Mouse (Mus musculus): ENCODE results near the gene Slc25a13. TPM values are rescaled to one million over a fixed set of nuclear protein-coding genes. Genes with fewer than 3 reads are reported as not detected.

Gene Slc25a13
- polyA plus RNA-seq, 1 experiment from 2014 or later = 37.9 TPM

- H3K27me3 ChIP-seq (replicated peaks; ENCODE audit: control insufficient read depth, insufficient read depth, low read length) = no peaks in the 10 kb centered on the region
- H3K36me3 ChIP-seq (ENCODE audit: control insufficient read depth, insufficient read depth, low read length) = 0 out of 2 replicates have a peak, but pooled peaks cover 4% of the 10 kb centered on the region
- no peak overlapping the region for H3K9ac ChIP-seq (ENCODE audit: low read length)
- no peak for ATAC-seq (replicated peaks; ENCODE audit: low FRiP score, low TSS enrichment, low read depth)
- H3K4me2 ChIP-seq (ENCODE audit: low read length) = no peak overlapping the region
- 0 out of 2 replicates have a peak, but pooled peaks cover 3% of the 10 kb centered on the region for H3K9me3 ChIP-seq (ENCODE audit: control insufficient read depth, low read length)
- H3K4me1 ChIP-seq (replicated peaks; ENCODE audit: control insufficient read depth, insufficient read depth, low read length) = no peaks in the 10 kb centered on the region
- 78% methylated on average over 1 of the region's 1 CpGs for WGBS
- H3K4me3 ChIP-seq (ENCODE audit: low read depth, low read length) = no peak overlapping the region
- no peak for DNase-seq (ENCODE audit: low spot score)
- H3K27ac ChIP-seq (ENCODE audit: low read depth) = no peak overlapping the region
These were observed 136.5 kb downstream of the Slc25a13 start for GRCm38 (mm10) chr6:6080484-6080883.

GRCm38 (mm10) chr6:6077234-6077633 lies 139.7 kb downstream of the Slc25a13 start:
- ATAC-seq (replicated peaks; ENCODE audit: low FRiP score, low TSS enrichment, low read depth) (no peak), DNase-seq (ENCODE audit: low spot score) (no peak)
- H3K9ac ChIP-seq (ENCODE audit: low read length) = no peak overlapping the region
- no peak overlapping the region for H3K27ac ChIP-seq (ENCODE audit: low read depth)
- no peaks in the 10 kb centered on the region for H3K36me3 ChIP-seq (ENCODE audit: control insufficient read depth, insufficient read depth, low read length)
- 0 out of 2 replicates have a peak, but pooled peaks cover 3% of the 10 kb centered on the region for H3K9me3 ChIP-seq (ENCODE audit: control insufficient read depth, low read length)
- H3K4me2 ChIP-seq (ENCODE audit: low read length) = no peak overlapping the region
- WGBS = 77% methylated on average over 4 of the region's 4 CpGs
- H3K27me3 ChIP-seq (replicated peaks; ENCODE audit: control insufficient read depth, insufficient read depth, low read length) = no peaks in the 10 kb centered on the region
- no peak overlapping the region for H3K4me3 ChIP-seq (ENCODE audit: low read depth, low read length)
- H3K4me1 ChIP-seq (replicated peaks; ENCODE audit: control insufficient read depth, insufficient read depth, low read length) = no peaks in the 10 kb centered on the region

- Histone ChIP-seq H3K27me3 (replicated peaks; ENCODE audit: control insufficient read depth, insufficient read depth, low read length) (no peaks in the 10 kb centered on the region), H3K9me3 (ENCODE audit: control insufficient read depth, low read length) (0 out of 2 replicates have a peak, but pooled peaks cover 3% of the 10 kb centered on the region), H3K4me1 (replicated peaks; ENCODE audit: control insufficient read depth, insufficient read depth, low read length) (no peaks in the 10 kb centered on the region), H3K36me3 (ENCODE audit: control insufficient read depth, insufficient read depth, low read length) (no peaks in the 10 kb centered on the region), H3K4me3 (ENCODE audit: low read depth, low read length) (no peak overlapping the region), H3K4me2 (ENCODE audit: low read length) (no peak overlapping the region), H3K27ac (ENCODE audit: low read depth) (no peak overlapping the region), H3K9ac (ENCODE audit: low read length) (no peak overlapping the region)
- no peak for DNase-seq (ENCODE audit: low spot score)
- ATAC-seq (replicated peaks; ENCODE audit: low FRiP score, low TSS enrichment, low read depth) = no peak
- WGBS = 94% methylated on average over 7 of the region's 7 CpGs
These were observed 141.0 kb downstream of the Slc25a13 start for GRCm38 (mm10) chr6:6075940-6076447.

DNA sequence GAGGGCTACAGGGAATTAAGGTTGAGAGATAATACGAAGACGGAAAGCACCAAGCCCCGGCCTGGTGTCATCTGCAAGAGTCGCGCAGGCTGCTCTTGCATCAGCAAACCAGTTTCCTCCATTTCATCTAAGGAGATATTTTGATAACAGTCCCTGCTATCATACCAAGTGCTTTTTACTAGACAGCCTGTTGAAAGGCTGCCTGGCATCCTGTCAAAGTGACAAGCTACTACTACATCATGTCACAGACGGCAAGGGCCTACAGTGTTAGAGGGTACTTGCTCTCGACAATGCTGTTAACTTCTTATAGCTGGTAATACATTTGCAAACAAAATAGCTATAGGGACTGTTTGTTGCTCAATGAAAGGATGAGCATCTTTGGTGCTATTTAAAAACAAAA lies 145.9 kb downstream of the Slc25a13 start:
- Histone ChIP-seq H3K9ac (ENCODE audit: low read length) (no peak overlapping the region), H3K4me3 (ENCODE audit: low read depth, low read length) (no peak overlapping the region), H3K4me1 (replicated peaks; ENCODE audit: control insufficient read depth, insufficient read depth, low read length) (peaks cover 8% of the 10 kb centered on the region), H3K4me2 (ENCODE audit: low read length) (no peak overlapping the region), H3K36me3 (ENCODE audit: control insufficient read depth, insufficient read depth, low read length) (no peaks in the 10 kb centered on the region), H3K9me3 (ENCODE audit: control insufficient read depth, low read length) (no peaks in the 10 kb centered on the region), H3K27me3 (replicated peaks; ENCODE audit: control insufficient read depth, insufficient read depth, low read length) (no peaks in the 10 kb centered on the region), H3K27ac (ENCODE audit: low read depth) (no peak overlapping the region)
- DNase-seq (ENCODE audit: low spot score) (no peak), ATAC-seq (replicated peaks; ENCODE audit: low FRiP score, low TSS enrichment, low read depth) (no peak)
- WGBS = 82% methylated on average over 7 of the region's 7 CpGs

GRCm38 (mm10) chr6:6070015-6070414 lies 147.0 kb downstream of the Slc25a13 start:
- H3K4me3 ChIP-seq (ENCODE audit: low read depth, low read length) = no peak overlapping the region
- H3K9me3 ChIP-seq (ENCODE audit: control insufficient read depth, low read length) = no peaks in the 10 kb centered on the region
- no peak overlapping the region for H3K9ac ChIP-seq (ENCODE audit: low read length)
- no peak for ATAC-seq (replicated peaks; ENCODE audit: low FRiP score, low TSS enrichment, low read depth)
- H3K4me2 ChIP-seq (ENCODE audit: low read length) = no peak overlapping the region
- DNase-seq (ENCODE audit: low spot score) = peak; percentile 44
- H3K27me3 ChIP-seq (replicated peaks; ENCODE audit: control insufficient read depth, insufficient read depth, low read length) = no peaks in the 10 kb centered on the region
- peaks cover 8% of the 10 kb centered on the region for H3K4me1 ChIP-seq (replicated peaks; ENCODE audit: control insufficient read depth, insufficient read depth, low read length)
- H3K36me3 ChIP-seq (ENCODE audit: control insufficient read depth, insufficient read depth, low read length) = no peaks in the 10 kb centered on the region
- 6% methylated on average over 3 of the region's 3 CpGs for WGBS
- H3K27ac ChIP-seq (ENCODE audit: low read depth) = no peak overlapping the region

DNA sequence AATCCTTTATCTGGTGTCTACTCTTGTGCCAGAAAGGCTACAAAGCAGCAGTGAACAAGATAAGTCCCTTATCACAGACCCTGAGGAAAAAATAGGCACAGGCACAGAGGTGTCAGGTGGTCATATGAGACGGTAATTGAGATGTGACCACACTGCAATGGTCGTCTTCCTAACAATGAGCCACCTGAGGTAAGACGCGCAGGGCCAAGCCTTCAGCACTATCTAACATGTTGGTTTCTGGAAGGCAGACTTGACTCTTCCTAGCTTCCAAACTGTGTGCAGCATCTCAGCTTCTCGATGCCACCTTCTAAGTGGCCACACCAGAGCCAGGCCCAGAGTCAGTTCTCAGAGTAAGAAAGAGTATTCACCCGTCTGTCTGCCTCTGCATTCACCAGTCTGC lies 149.8 kb downstream of the Slc25a13 start:
- no peak overlapping the region for H3K27ac ChIP-seq (ENCODE audit: low read depth)
- no peaks in the 10 kb centered on the region for H3K27me3 ChIP-seq (replicated peaks; ENCODE audit: control insufficient read depth, insufficient read depth, low read length)
- 94% methylated on average over 6 of the region's 6 CpGs for WGBS
- no peak overlapping the region for H3K9ac ChIP-seq (ENCODE audit: low read length)
- no peak overlapping the region for H3K4me2 ChIP-seq (ENCODE audit: low read length)
- ATAC-seq (replicated peaks; ENCODE audit: low FRiP score, low TSS enrichment, low read depth) = no peak
- H3K36me3 ChIP-seq (ENCODE audit: control insufficient read depth, insufficient read depth, low read length) = no peaks in the 10 kb centered on the region
- no peak overlapping the region for H3K4me3 ChIP-seq (ENCODE audit: low read depth, low read length)
- H3K4me1 ChIP-seq (replicated peaks; ENCODE audit: control insufficient read depth, insufficient read depth, low read length) = peaks cover 8% of the 10 kb centered on the region
- H3K9me3 ChIP-seq (ENCODE audit: control insufficient read depth, low read length) = no peaks in the 10 kb centered on the region
- peak; percentile 41 for DNase-seq (ENCODE audit: low spot score)

DNA sequence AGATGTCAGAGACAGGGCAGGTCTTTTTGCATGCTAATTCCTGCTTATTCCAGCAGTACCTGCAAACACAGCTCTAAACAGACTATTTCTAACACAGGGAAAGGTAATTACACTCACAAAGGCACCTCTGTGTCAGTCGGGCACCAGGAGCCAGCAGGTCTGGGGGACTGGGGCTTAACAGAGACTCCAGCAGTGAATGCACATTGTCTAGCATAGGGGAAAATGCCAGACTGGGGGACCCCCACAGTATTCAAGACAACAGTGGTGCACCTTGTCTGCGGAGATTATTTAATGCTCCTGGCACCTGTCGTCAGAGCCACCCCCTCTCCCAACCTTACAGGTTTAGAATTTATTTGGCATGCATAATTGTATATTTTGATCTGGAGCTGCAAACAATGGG lies 158.4 kb downstream of the Slc25a13 start:
- WGBS = 72% methylated on average over 3 of the region's 3 CpGs

GRCm38 (mm10) chr6:6053946-6054345 lies 163.0 kb downstream of the Slc25a13 start:
- no peak for DNase-seq (ENCODE audit: low spot score)
- H3K27ac ChIP-seq (ENCODE audit: low read depth) = no peak overlapping the region
- no peak overlapping the region for H3K9ac ChIP-seq (ENCODE audit: low read length)
- H3K4me2 ChIP-seq (ENCODE audit: low read length) = no peak overlapping the region
- H3K27me3 ChIP-seq (replicated peaks; ENCODE audit: control insufficient read depth, insufficient read depth, low read length) = no peaks in the 10 kb centered on the region
- no peaks in the 10 kb centered on the region for H3K36me3 ChIP-seq (ENCODE audit: control insufficient read depth, insufficient read depth, low read length)
- H3K4me1 ChIP-seq (replicated peaks; ENCODE audit: control insufficient read depth, insufficient read depth, low read length) = no peaks in the 10 kb centered on the region
- WGBS = 80% methylated on average over 3 of the region's 3 CpGs
- ATAC-seq (replicated peaks; ENCODE audit: low FRiP score, low TSS enrichment, low read depth) = no peak
- H3K4me3 ChIP-seq (ENCODE audit: low read depth, low read length) = no peak overlapping the region
- H3K9me3 ChIP-seq (ENCODE audit: control insufficient read depth, low read length) = no peaks in the 10 kb centered on the region

More for the DNA sequence above, 158.4 kb downstream of the Slc25a13 start:
- Histone ChIP-seq H3K27ac (ENCODE audit: low read depth) (no peak overlapping the region), H3K27me3 (replicated peaks; ENCODE audit: control insufficient read depth, insufficient read depth, low read length) (no peaks in the 10 kb centered on the region), H3K9me3 (ENCODE audit: control insufficient read depth, low read length) (no peaks in the 10 kb centered on the region), H3K36me3 (ENCODE audit: control insufficient read depth, insufficient read depth, low read length) (no peaks in the 10 kb centered on the region), H3K4me2 (ENCODE audit: low read length) (no peak overlapping the region), H3K4me3 (ENCODE audit: low read depth, low read length) (no peak overlapping the region), H3K4me1 (replicated peaks; ENCODE audit: control insufficient read depth, insufficient read depth, low read length) (no peaks in the 10 kb centered on the region), H3K9ac (ENCODE audit: low read length) (no peak overlapping the region)
- no peak for ATAC-seq (replicated peaks; ENCODE audit: low FRiP score, low TSS enrichment, low read depth)
- peak; percentile 41 for DNase-seq (ENCODE audit: low spot score)

- peak; percentile 18 for DNase-seq (ENCODE audit: low spot score)
- no peaks in the 10 kb centered on the region for H3K4me1 ChIP-seq (replicated peaks; ENCODE audit: control insufficient read depth, insufficient read depth, low read length)
- H3K4me2 ChIP-seq (ENCODE audit: low read length) = no peak overlapping the region
- WGBS = 72% methylated on average over 11 of the region's 11 CpGs
- no peak overlapping the region for H3K4me3 ChIP-seq (ENCODE audit: low read depth, low read length)
- H3K27me3 ChIP-seq (replicated peaks; ENCODE audit: control insufficient read depth, insufficient read depth, low read length) = no peaks in the 10 kb centered on the region
- no peak for ATAC-seq (replicated peaks; ENCODE audit: low FRiP score, low TSS enrichment, low read depth)
- H3K9ac ChIP-seq (ENCODE audit: low read length) = no peak overlapping the region
- no peak overlapping the region for H3K27ac ChIP-seq (ENCODE audit: low read depth)
- H3K9me3 ChIP-seq (ENCODE audit: control insufficient read depth, low read length) = no peaks in the 10 kb centered on the region
- H3K36me3 ChIP-seq (ENCODE audit: control insufficient read depth, insufficient read depth, low read length) = no peaks in the 10 kb centered on the region
These were observed 164.3 kb downstream of the Slc25a13 start for GRCm38 (mm10) chr6:6052696-6053095.
